Mouse (Mus musculus) hindbrain, embryonic 16.5 days (tissue): ENCODE data around the gene Retreg1. TPM values are rescaled to one million over a fixed set of nuclear protein-coding genes. Genes with fewer than 3 reads are reported as not detected.
A peak's percentile ranks its signal among the peaks of the same experiment; 100 is the strongest.

Experiments used
- ATAC-seq: fragments of 200-750 bp; cut with Nextera tagmentation; 2 replicates; pipeline ENCODE4 v1.8.0; 2017; ENCODE audit warnings: moderate TSS enrichment, moderate library complexity
- H3K27ac ChIP-seq: fragments of 300-500 bp; sonication (generic); 2 replicates; pipeline ENCODE4 v1.5.1; 2014; ENCODE audit warnings: low read depth, mild to moderate bottlenecking, control low read depth, low read length, moderate library complexity
- H3K27me3 ChIP-seq: fragments of 300-500 bp; sonication (generic); replicated peaks from 2 replicates; pipeline ENCODE4 v1.6.1; 2014; ENCODE audit warnings: low read length; ENCODE audit not compliant: control insufficient read depth, insufficient read depth
- H3K36me3 ChIP-seq: fragments of 300-500 bp; sonication (generic); 2 replicates; pipeline ENCODE4 v1.6.1; 2014; ENCODE audit warnings: mild to moderate bottlenecking, low read length, moderate library complexity, mixed read lengths; ENCODE audit not compliant: control insufficient read depth, insufficient read depth
- H3K4me1 ChIP-seq: fragments of 300-500 bp; sonication (generic); 2 replicates; pipeline ENCODE4 v1.6.1; 2014; ENCODE audit warnings: low read depth, low read length; ENCODE audit not compliant: control insufficient read depth, insufficient read depth
- H3K4me2 ChIP-seq: fragments of 300-500 bp; sonication (generic); 2 replicates; pipeline ENCODE4 v1.6.1; 2014; ENCODE audit warnings: mild to moderate bottlenecking, low read length, control low read depth, moderate library complexity
- H3K4me3 ChIP-seq: fragments of 300-500 bp; sonication (generic); 2 replicates; pipeline ENCODE4 v1.5.1; 2014; ENCODE audit warnings: mild to moderate bottlenecking, low read length, control low read depth, moderate library complexity
- H3K9ac ChIP-seq: fragments of 300-500 bp; sonication (generic); 2 replicates; pipeline ENCODE4 v1.6.1; 2014; ENCODE audit warnings: low read depth, mild to moderate bottlenecking, control low read depth, low read length, moderate library complexity
- H3K9me3 ChIP-seq: fragments of 300-500 bp; sonication (generic); 2 replicates; pipeline ENCODE4 v1.6.1; 2014; ENCODE audit warnings: mild to moderate bottlenecking, low read length, moderate library complexity; ENCODE audit not compliant: control insufficient read depth
- whole genome bisulfite sequencing: fragments of 180-500 bp; shearing (Covaris S2); extraction: QIAGEN DNeasy Blood & Tissue Kit; methylation state at CpG from one replicate; pipeline ENCODE4 v1.1.7; 2014; 5-methylcytosine and 5-hydroxymethylcytosine counted together
- polyA plus RNA-seq: library from polyadenylated mRNA; unstranded; fragments of >200 nt; fragmentation: Nextera tagmentation; extraction: Ambion mirVana; gene quantifications from 2 replicates; pipeline ENCODE4 v1.2.1, GENCODE M21; 2015

Gene Retreg1
- polyA plus RNA-seq, 1 experiment from 2014 or later, result 19.0 TPM

GRCm38 (mm10) chr15:25927106-25927505, 84.1 kb downstream of the Retreg1 start:
- no peak overlapping the region for H3K9ac ChIP-seq
- H3K4me3 ChIP-seq, result no peak overlapping the region
- H3K36me3 ChIP-seq, result no peaks in the 10 kb centered on the region
- H3K27me3 ChIP-seq, result no peaks in the 10 kb centered on the region
- no peak overlapping the region for H3K4me2 ChIP-seq
- no peak for ATAC-seq
- no peak overlapping the region for H3K27ac ChIP-seq
- 94% methylated on average over 14 of the region's 14 CpGs for WGBS
- H3K9me3 ChIP-seq, result no peaks in the 10 kb centered on the region
- no peaks in the 10 kb centered on the region for H3K4me1 ChIP-seq

- Histone ChIP-seq H3K9me3 (no peaks in the 10 kb centered on the region), H3K27me3 (no peaks in the 10 kb centered on the region), H3K4me3 (no peak overlapping the region), H3K27ac (no peak overlapping the region), H3K4me2 (no peak overlapping the region), H3K4me1 (peaks cover under 1% of the 10 kb centered on the region; the same call in 1 of the 2 replicates), H3K36me3 (no peaks in the 10 kb centered on the region), H3K9ac (no peak overlapping the region)
- ATAC-seq, result no peak
- WGBS, result 87% methylated on average over 8 of the region's 8 CpGs
These were observed 85.0 kb downstream of the Retreg1 start for GRCm38 (mm10) chr15:25928001-25928400.

GRCm38 (mm10) chr15:25928831-25929230, 85.9 kb downstream of the Retreg1 start:
- ATAC-seq, result no peak
- no peak overlapping the region for H3K27ac ChIP-seq
- H3K4me2 ChIP-seq, result no peak overlapping the region
- H3K4me3 ChIP-seq, result no peak overlapping the region
- no peaks in the 10 kb centered on the region for H3K27me3 ChIP-seq
- WGBS, result 68% methylated on average over 5 of the region's 5 CpGs
- H3K9me3 ChIP-seq, result no peaks in the 10 kb centered on the region
- no peak overlapping the region for H3K9ac ChIP-seq
- peaks cover 5% of the 10 kb centered on the region for H3K4me1 ChIP-seq
- no peaks in the 10 kb centered on the region for H3K36me3 ChIP-seq

GRCm38 (mm10) chr15:25929518-25929917, 86.5 kb downstream of the Retreg1 start:
- Histone ChIP-seq H3K9me3 (no peaks in the 10 kb centered on the region), H3K9ac (no peak overlapping the region), H3K4me3 (no peak overlapping the region), H3K4me1 (peaks cover 5% of the 10 kb centered on the region), H3K36me3 (no peaks in the 10 kb centered on the region), H3K27me3 (no peaks in the 10 kb centered on the region), H3K4me2 (no peak overlapping the region), H3K27ac (no peak overlapping the region)
- WGBS, result 80% methylated on average over 11 of the region's 11 CpGs
- no peak for ATAC-seq

GRCm38 (mm10) chr15:25929936-25930335, 87.0 kb downstream of the Retreg1 start:
- H3K9ac ChIP-seq, result no peak overlapping the region
- H3K4me2 ChIP-seq, result no peak overlapping the region
- no peak overlapping the region for H3K27ac ChIP-seq
- H3K36me3 ChIP-seq, result no peaks in the 10 kb centered on the region
- peaks cover 5% of the 10 kb centered on the region for H3K4me1 ChIP-seq
- no peaks in the 10 kb centered on the region for H3K9me3 ChIP-seq
- ATAC-seq, result no peak
- H3K27me3 ChIP-seq, result no peaks in the 10 kb centered on the region
- WGBS, result 89% methylated on average over 10 of the region's 10 CpGs
- no peak overlapping the region for H3K4me3 ChIP-seq

- Histone ChIP-seq H3K27me3 (no peaks in the 10 kb centered on the region), H3K4me3 (no peak overlapping the region), H3K27ac (no peak overlapping the region), H3K9ac (no peak overlapping the region), H3K4me2 (no peak overlapping the region), H3K36me3 (no peaks in the 10 kb centered on the region), H3K9me3 (no peaks in the 10 kb centered on the region), H3K4me1 (peaks cover 5% of the 10 kb centered on the region)
- no peak for ATAC-seq
- WGBS, result 91% methylated on average over 5 of the region's 5 CpGs
These were observed 87.7 kb downstream of the Retreg1 start for GRCm38 (mm10) chr15:25930657-25931056.

- H3K27ac ChIP-seq, result no peak overlapping the region
- H3K4me2 ChIP-seq, result no peak overlapping the region
- peaks cover 5% of the 10 kb centered on the region for H3K4me1 ChIP-seq
- ATAC-seq, result no peak
- WGBS, result 88% methylated on average over 9 of the region's 9 CpGs
- no peaks in the 10 kb centered on the region for H3K27me3 ChIP-seq
- no peaks in the 10 kb centered on the region for H3K36me3 ChIP-seq
- H3K9ac ChIP-seq, result no peak overlapping the region
- H3K4me3 ChIP-seq, result no peak overlapping the region
- H3K9me3 ChIP-seq, result no peaks in the 10 kb centered on the region
These were observed 89.5 kb downstream of the Retreg1 start for GRCm38 (mm10) chr15:25932497-25932896.

GRCm38 (mm10) chr15:25932937-25933684, 90.1 kb downstream of the Retreg1 start:
- Histone ChIP-seq H3K4me2 (no peak overlapping the region), H3K9ac (no peak overlapping the region), H3K4me3 (no peak overlapping the region), H3K27ac (no peak overlapping the region), H3K9me3 (no peaks in the 10 kb centered on the region), H3K36me3 (no peaks in the 10 kb centered on the region), H3K27me3 (no peaks in the 10 kb centered on the region), H3K4me1 (peaks cover 5% of the 10 kb centered on the region)
- ATAC-seq, result 0 out of 2 replicates have a peak, but pooled peaks have one; percentile 49
- WGBS, result 55% methylated on average over 16 of the region's 16 CpGs

- no peak overlapping the region for H3K9ac ChIP-seq
- no peaks in the 10 kb centered on the region for H3K27me3 ChIP-seq
- 65% methylated on average over 7 of the region's 7 CpGs for WGBS
- ATAC-seq, result no peak
- no peak overlapping the region for H3K4me3 ChIP-seq
- peaks cover 5% of the 10 kb centered on the region for H3K4me1 ChIP-seq
- H3K36me3 ChIP-seq, result no peaks in the 10 kb centered on the region
- no peaks in the 10 kb centered on the region for H3K9me3 ChIP-seq
- no peak overlapping the region for H3K27ac ChIP-seq
- no peak overlapping the region for H3K4me2 ChIP-seq
These were observed 90.7 kb downstream of the Retreg1 start for GRCm38 (mm10) chr15:25933685-25934108.
